25 mouse cellular contexts compared by ENCODE assay signal in the genomic region with DNA sequence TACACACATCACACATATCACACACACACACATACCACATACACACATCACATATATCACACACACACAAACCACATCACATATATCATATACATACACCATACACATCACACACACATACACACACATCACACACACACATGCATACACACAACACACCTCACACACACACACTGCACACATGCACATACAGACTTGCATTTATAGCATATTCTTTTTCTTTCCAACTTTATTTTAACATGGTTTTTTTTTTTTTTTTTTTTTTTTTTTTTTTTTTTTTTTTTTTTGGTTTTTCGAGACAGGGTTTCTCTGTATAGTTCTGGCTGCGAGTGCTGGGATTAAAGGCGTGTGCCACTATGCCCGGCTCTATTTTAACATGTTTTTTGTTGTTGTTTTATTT.
"Had no signal": no experiment of that assay in that cellular context is flagged by ENCODE, and none has a peak within 500 bp of the region (broad histone marks: within the 10 kb centered on the region; RNA-seq: fewer than 3 reads in every experiment).

No protein-coding gene starts in this region.

- DNase-seq: cerebellum, adult 9-10 months; cerebellum, adult 9-11 months; cerebellum, postnatal 10 days; cerebellum, postnatal 14 days; cerebellum, postnatal 25 days; cerebellum, postnatal 36 days; forebrain, postnatal 0 days; gastrocnemius, adult 2 months; gastrocnemius, postnatal 10 days; gastrocnemius, postnatal 14 days; gastrocnemius, postnatal 25 days; gastrocnemius, postnatal 36 days; heart, adult 18-20 months; heart, adult 2 months had no signal

- H3K9me3 ChIP-seq: embryonic facial prominence, embryonic 10.5 days; embryonic facial prominence, embryonic 12.5 days; embryonic facial prominence, embryonic 13.5 days; embryonic facial prominence, embryonic 15.5 days; forebrain, embryonic 10.5 days; forebrain, embryonic 12.5 days; forebrain, embryonic 13.5 days; forebrain, embryonic 15.5 days had no signal

- H3K36me3 ChIP-seq: embryonic facial prominence, embryonic 10.5 days; embryonic facial prominence, embryonic 12.5 days; embryonic facial prominence, embryonic 13.5 days; embryonic facial prominence, embryonic 15.5 days; forebrain, embryonic 10.5 days; forebrain, embryonic 12.5 days; forebrain, embryonic 15.5 days had no signal

- H3K9ac ChIP-seq: embryonic facial prominence, embryonic 12.5 days; embryonic facial prominence, embryonic 13.5 days; embryonic facial prominence, embryonic 15.5 days; forebrain, embryonic 12.5 days; forebrain, embryonic 13.5 days; forebrain, embryonic 15.5 days; forebrain, postnatal 0 days had no signal

- H3K4me1 ChIP-seq: embryonic facial prominence, embryonic 10.5 days; embryonic facial prominence, embryonic 12.5 days; embryonic facial prominence, embryonic 13.5 days; embryonic facial prominence, embryonic 15.5 days; forebrain, embryonic 10.5 days; forebrain, embryonic 12.5 days; forebrain, embryonic 13.5 days; forebrain, embryonic 15.5 days had no signal

- H3K27me3 ChIP-seq: embryonic facial prominence, embryonic 12.5 days; embryonic facial prominence, embryonic 13.5 days; embryonic facial prominence, embryonic 15.5 days; forebrain, embryonic 12.5 days; forebrain, embryonic 13.5 days; forebrain, embryonic 15.5 days had no signal

- H3K4me3 ChIP-seq: embryonic facial prominence, embryonic 10.5 days; embryonic facial prominence, embryonic 12.5 days; embryonic facial prominence, embryonic 13.5 days; embryonic facial prominence, embryonic 15.5 days; erythroblast, embryonic 14.5 days; forebrain, embryonic 10.5 days; forebrain, embryonic 12.5 days; forebrain, embryonic 13.5 days; forebrain, embryonic 15.5 days; gastrocnemius, adult 2 months; heart, adult 2 months had no signal

- H3K27ac ChIP-seq: embryonic facial prominence, embryonic 10.5 days; embryonic facial prominence, embryonic 12.5 days; embryonic facial prominence, embryonic 13.5 days; embryonic facial prominence, embryonic 15.5 days; forebrain, embryonic 10.5 days; forebrain, embryonic 12.5 days; forebrain, embryonic 13.5 days; forebrain, embryonic 15.5 days; gastrocnemius, adult 2 months; heart, adult 2 months had no signal

- ATAC-seq: forebrain, embryonic 13.5 days; forebrain, embryonic 14.5 days; forebrain, embryonic 15.5 days; forebrain, embryonic 16.5 days; forebrain, postnatal 0 days had no signal

- H3K4me2 ChIP-seq: embryonic facial prominence, embryonic 12.5 days; embryonic facial prominence, embryonic 13.5 days; embryonic facial prominence, embryonic 15.5 days; forebrain, embryonic 12.5 days; forebrain, embryonic 13.5 days; forebrain, embryonic 15.5 days had no signal
